7 mouse cellular contexts compared by ENCODE assay signal in genomic region chr8:119604398-119604803, GRCm38 (mm10). TPM values are rescaled to one million over a fixed set of nuclear protein-coding genes. Genes with fewer than 3 reads are reported as not detected.
A peak's percentile ranks its signal among the peaks of the same experiment; 100 is the strongest.
DNase-seq lines count a peak whose midpoint lies in the region; ATAC-seq and TF ChIP-seq lines count a peak whose summit lies in the region.

No protein-coding gene starts in this region.

- H3K9ac ChIP-seq in liver, adult 2 months (ENCODE audit: low read depth, low read length): peak overlapping the region; percentile 72
- peak overlapping the region; percentile 77 for H3K9ac ChIP-seq in stomach, postnatal 0 days (ENCODE audit: low read length)

- H3K4me2 ChIP-seq in stomach, postnatal 0 days (replicated peaks; ENCODE audit: low read depth): peak overlapping the region; percentile 72

- 24% methylated on average over 12 of the region's 12 CpGs for WGBS in thymus, adult 2 months
- 49% methylated on average over 12 of the region's 12 CpGs for WGBS in forebrain, embryonic 10.5 days
- WGBS in liver, adult 2 months: 25% methylated on average over 12 of the region's 12 CpGs
- WGBS in stomach, postnatal 0 days: 27% methylated on average over 12 of the region's 12 CpGs

- no peak for DNase-seq in thymus, adult 2 months
- DNase-seq in thymus, postnatal 0 days (ENCODE audit: low spot score): no peak
- no peak for DNase-seq in forebrain, embryonic 10.5 days (ENCODE audit: extremely low spot score, low spot score)
- peak; percentile 10 for DNase-seq in liver, adult 2 months (ENCODE audit: extremely low read depth, low read depth, low spot score)
- no peak for DNase-seq in stomach, postnatal 0 days (ENCODE audit: low spot score)
- DNase-seq in ovary, adult 18-20 months (ENCODE audit: low spot score): no peak
- no peak for DNase-seq in left cerebral cortex, adult 9 months (ENCODE audit: low spot score in 2 of 2)

- no peak overlapping the region for H3K27ac ChIP-seq in thymus, adult 2 months (ENCODE audit: control insufficient read depth, insufficient read depth, low read length)
- peak overlapping the region; percentile 85 for H3K27ac ChIP-seq in forebrain, embryonic 10.5 days
- peak overlapping the region; percentile 35 for H3K27ac ChIP-seq in liver, adult 2 months (replicated peaks; ENCODE audit: insufficient read depth, low read depth, low read length)
- H3K27ac ChIP-seq in stomach, postnatal 0 days (replicated peaks): peak overlapping the region; percentile 70

- H3K4me3 ChIP-seq in thymus, adult 2 months (ENCODE audit: control insufficient read depth, insufficient read depth, low read length): peak overlapping the region; percentile 64
- H3K4me3 ChIP-seq in forebrain, embryonic 10.5 days: peak overlapping the region; percentile 83
- H3K4me3 ChIP-seq in liver, adult 2 months (ENCODE audit: insufficient read depth, low read depth, low read length): peak overlapping the region; percentile 69
- peak overlapping the region; percentile 64 for H3K4me3 ChIP-seq in stomach, postnatal 0 days (ENCODE audit: low read depth, low read length)

- no peaks in the 10 kb centered on the region for H3K27me3 ChIP-seq in thymus, adult 2 months (ENCODE audit: control insufficient read depth, insufficient read depth, low read length)
- no peaks in the 10 kb centered on the region for H3K27me3 ChIP-seq in forebrain, embryonic 10.5 days (ENCODE audit: poor library complexity, severe bottlenecking)
- H3K27me3 ChIP-seq in liver, adult 2 months (ENCODE audit: control insufficient read depth, insufficient read depth, low read length): no peaks in the 10 kb centered on the region
- H3K27me3 ChIP-seq in stomach, postnatal 0 days (ENCODE audit: control insufficient read depth, insufficient read depth, low read length): no peaks in the 10 kb centered on the region

- TF ChIP-seq EP300 in stomach, postnatal 0 days (optimal IDR thresholded peaks at IDR 0.05): no peak

- H3K9me3 ChIP-seq in forebrain, embryonic 10.5 days: peaks cover 7% of the 10 kb centered on the region
- H3K9me3 ChIP-seq in stomach, postnatal 0 days (ENCODE audit: control insufficient read depth, low read length): peaks cover 3% of the 10 kb centered on the region; the same call in 1 of the 2 replicates

- TF ChIP-seq POLR2A in thymus, adult 2 months (IDR thresholded peaks at IDR 0.05; ENCODE audit: control insufficient read depth, extremely low read depth, insufficient read depth, low read length, poor library complexity): no peak
- TF ChIP-seq POLR2A in liver, adult 2 months (IDR thresholded peaks at IDR 0.05; ENCODE audit: extremely low read depth, insufficient read depth, low read length): no peak

- H3K4me1 ChIP-seq in thymus, adult 2 months (replicated peaks; ENCODE audit: control insufficient read depth, insufficient read depth, low read length): peaks cover 13% of the 10 kb centered on the region
- peaks cover 17% of the 10 kb centered on the region for H3K4me1 ChIP-seq in forebrain, embryonic 10.5 days
- peaks cover 6% of the 10 kb centered on the region for H3K4me1 ChIP-seq in liver, adult 2 months (ENCODE audit: control insufficient read depth, insufficient read depth, low read length)
- H3K4me1 ChIP-seq in stomach, postnatal 0 days (replicated peaks; ENCODE audit: control insufficient read depth, insufficient read depth): no peaks in the 10 kb centered on the region

- peaks cover 20% of the 10 kb centered on the region for H3K36me3 ChIP-seq in thymus, adult 2 months (ENCODE audit: control insufficient read depth, insufficient read depth, low read length)
- H3K36me3 ChIP-seq in forebrain, embryonic 10.5 days (replicated peaks): peaks cover 35% of the 10 kb centered on the region
- no peaks in the 10 kb centered on the region for H3K36me3 ChIP-seq in liver, adult 2 months (ENCODE audit: control insufficient read depth, insufficient read depth, low read length)
- peaks cover 15% of the 10 kb centered on the region for H3K36me3 ChIP-seq in stomach, postnatal 0 days (ENCODE audit: control insufficient read depth, insufficient read depth, low read length)

- H3K79me2 ChIP-seq in liver, adult 2 months (ENCODE audit: control insufficient read depth, insufficient read depth, low read length): no peaks in the 10 kb centered on the region

- TF ChIP-seq CTCF in thymus, adult 2 months (IDR thresholded peaks at IDR 0.05; ENCODE audit: borderline replicate concordance, control insufficient read depth, extremely low read depth, insufficient read depth, low read length, poor library complexity): no peak
- TF ChIP-seq CTCF in liver, adult 2 months (IDR thresholded peaks at IDR 0.05; ENCODE audit: low read depth, low read length): no peak
- TF ChIP-seq CTCF in stomach, postnatal 0 days (IDR thresholded peaks at IDR 0.05; ENCODE audit: low read depth): no peak

- ATAC-seq in stomach, postnatal 0 days (ENCODE audit: low FRiP score, low TSS enrichment): peak; percentile 8; the same call in 1 of the 2 replicates

RNA-seq across cellular contexts. Expression of gene Taf1c, which starts 0.6 kb away (rescaled TPM):
- polyA plus RNA-seq in thymus, adult 2 months (2012; rRNA removed): 109 and 112 TPM in 2 replicates
- 29.5 and 29.8 TPM in 2 replicates for polyA plus RNA-seq in thymus, postnatal 0 days (2015; fragmentation: Nextera tagmentation; extraction: Ambion mirVana)
- 17.0 and 18.5 TPM in 2 replicates for polyA plus RNA-seq in forebrain, embryonic 10.5 days (2016; fragmentation: Nextera tagmentation; extraction: Ambion mirVana)
- total RNA-seq in liver, adult 2 months (2014; rRNA removed): 0.83 and 1.2 TPM in 2 replicates
- polyA plus RNA-seq in liver, adult 2 months (2012; rRNA removed): 2.7 and 3.6 TPM in 2 replicates
- polyA plus RNA-seq in stomach, postnatal 0 days (2015; fragmentation: Nextera tagmentation; extraction: Ambion mirVana): 5.9 and 6.2 TPM in 2 replicates

RNA-seq across cellular contexts. Expression of gene Adad2, which starts 8.1 kb away (rescaled TPM):
- polyA plus RNA-seq in thymus, adult 2 months (2012; rRNA removed): 0.22 and 0.34 TPM in 2 replicates
- polyA plus RNA-seq in thymus, postnatal 0 days (2015; fragmentation: Nextera tagmentation; extraction: Ambion mirVana): not detected in 2 replicates
- polyA plus RNA-seq in forebrain, embryonic 10.5 days (2016; fragmentation: Nextera tagmentation; extraction: Ambion mirVana): 0.10 and 0.16 TPM in 2 replicates
- not detected in 2 replicates for total RNA-seq in liver, adult 2 months (2014; rRNA removed)
- polyA plus RNA-seq in liver, adult 2 months (2012; rRNA removed): not detected in 2 replicates
- polyA plus RNA-seq in stomach, postnatal 0 days (2015; fragmentation: Nextera tagmentation; extraction: Ambion mirVana): not detected in 2 replicates

RNA-seq across cellular contexts. Expression of gene Dnaaf1, which starts 29.4 kb away (rescaled TPM):
- polyA plus RNA-seq in thymus, adult 2 months (2012; rRNA removed): 0.90 and 1.1 TPM in 2 replicates
- 1.6 and 1.7 TPM in 2 replicates for polyA plus RNA-seq in thymus, postnatal 0 days (2015; fragmentation: Nextera tagmentation; extraction: Ambion mirVana)
- polyA plus RNA-seq in forebrain, embryonic 10.5 days (2016; fragmentation: Nextera tagmentation; extraction: Ambion mirVana): 0.11 TPM in 1 of 2 replicates, not detected in the other
- not detected in 2 replicates for total RNA-seq in liver, adult 2 months (2014; rRNA removed)
- not detected in 2 replicates for polyA plus RNA-seq in liver, adult 2 months (2012; rRNA removed)
- polyA plus RNA-seq in stomach, postnatal 0 days (2015; fragmentation: Nextera tagmentation; extraction: Ambion mirVana): 0.24 and 0.30 TPM in 2 replicates

RNA-seq across cellular contexts. Expression of gene Hsdl1, which starts 29.4 kb away (rescaled TPM):
- 149 and 176 TPM in 2 replicates for polyA plus RNA-seq in thymus, adult 2 months (2012; rRNA removed)
- polyA plus RNA-seq in thymus, postnatal 0 days (2015; fragmentation: Nextera tagmentation; extraction: Ambion mirVana): 185 and 200 TPM in 2 replicates
- 61.9 and 66.0 TPM in 2 replicates for polyA plus RNA-seq in forebrain, embryonic 10.5 days (2016; fragmentation: Nextera tagmentation; extraction: Ambion mirVana)
- 7.8 and 8.6 TPM in 2 replicates for total RNA-seq in liver, adult 2 months (2014; rRNA removed)
- polyA plus RNA-seq in liver, adult 2 months (2012; rRNA removed): 6.1 and 7.8 TPM in 2 replicates
- 21.3 and 21.4 TPM in 2 replicates for polyA plus RNA-seq in stomach, postnatal 0 days (2015; fragmentation: Nextera tagmentation; extraction: Ambion mirVana)

RNA-seq across cellular contexts. Expression of gene Kcng4, which starts 31.1 kb away (rescaled TPM):
- polyA plus RNA-seq in thymus, adult 2 months (2012; rRNA removed): 0.32 and 0.47 TPM in 2 replicates
- polyA plus RNA-seq in thymus, postnatal 0 days (2015; fragmentation: Nextera tagmentation; extraction: Ambion mirVana): 0.04 and 0.07 TPM in 2 replicates
- polyA plus RNA-seq in forebrain, embryonic 10.5 days (2016; fragmentation: Nextera tagmentation; extraction: Ambion mirVana): 0.10 and 0.11 TPM in 2 replicates
- under 0.01 TPM in 1 of 2 replicates, not detected in the other for total RNA-seq in liver, adult 2 months (2014; rRNA removed)
- polyA plus RNA-seq in liver, adult 2 months (2012; rRNA removed): 0.04 TPM in 1 of 2 replicates, not detected in the other
- polyA plus RNA-seq in stomach, postnatal 0 days (2015; fragmentation: Nextera tagmentation; extraction: Ambion mirVana): 0.49 and 0.52 TPM in 2 replicates
